Mouse (Mus musculus): Measurements from ENCODE around the gene Ice1. TPM values are rescaled to one million over a fixed set of nuclear protein-coding genes. Genes with fewer than 3 reads are reported as not detected.

Gene Ice1
- 18.2 and 19.5 TPM in 2 replicates for polyA plus RNA-seq (2014; fragmentation: Nextera tagmentation; extraction: Ambion mirVana)

DNA sequence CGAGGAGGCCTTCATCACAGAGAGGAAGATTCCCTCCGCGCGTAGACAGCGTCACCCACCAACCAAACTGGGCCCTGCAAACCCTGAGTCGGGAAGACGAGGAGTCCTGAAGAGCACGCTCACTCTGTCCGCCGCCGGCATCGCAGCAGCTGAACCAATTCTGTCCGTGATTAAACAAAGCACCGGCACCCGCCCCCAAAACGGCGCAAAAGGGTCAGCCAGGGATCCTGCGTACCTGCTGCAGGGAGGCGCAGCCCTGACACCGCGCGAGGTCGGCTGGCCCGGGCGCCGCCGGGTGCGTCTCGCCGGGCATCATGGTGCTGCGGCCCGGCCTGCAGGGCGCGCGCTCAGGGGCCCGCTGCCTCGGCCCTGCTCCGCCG is at the start of gene Ice1:
Gene Ice1, minus strand, starts transcription at position 353 of the 380 bp plus-strand sequence.
- H3K4me3 ChIP-seq (ENCODE audit: control insufficient read depth in 1 of 2, insufficient read depth in 1 of 2, low read depth in 1 of 2, low read length in 2 of 2): peak within 1 kb of the TSS; percentile 78 to 97
- peak; percentile 17; the same call in 1 of the 2 replicates for ATAC-seq (ENCODE audit: insufficient number of reproducible peaks, insufficient read depth, low FRiP score, low read depth)
- H3K27me3 ChIP-seq (ENCODE audit: control insufficient read depth, insufficient read depth, low read length): no peaks in the 10 kb centered on the region
- H3K4me1 ChIP-seq (ENCODE audit: control insufficient read depth in 2 of 2, insufficient read depth in 2 of 2, low read length in 2 of 2): peaks cover 13 to 27% of the 10 kb centered on the region in 2 experiments
- H3K27ac ChIP-seq (replicated peaks in 1 of 2; ENCODE audit: control insufficient read depth in 1 of 2, insufficient read depth in 1 of 2, low read depth in 2 of 2, low read length in 2 of 2): peak within 1 kb of the TSS; percentile 95 to 98
- H3K9ac ChIP-seq (ENCODE audit: low read length): peak within 1 kb of the TSS; percentile 92
- peak within 1 kb of the TSS; percentile 77 for H3K4me2 ChIP-seq (ENCODE audit: low read length)
- no peaks in the 10 kb centered on the region for H3K9me3 ChIP-seq (ENCODE audit: control insufficient read depth, low read length)
- under 1% methylated on average over 38 of the region's 39 CpGs for WGBS
- H3K36me3 ChIP-seq (ENCODE audit: control insufficient read depth, insufficient read depth, low read length): no peaks in the 10 kb centered on the region

GRCm38 (mm10) chr13:70685825-70686224 is 48.4 kb upstream of the Ice1 start:
- Histone ChIP-seq H3K9ac (ENCODE audit: low read length) (no peak overlapping the region), H3K9me3 (ENCODE audit: control insufficient read depth, low read length) (no peaks in the 10 kb centered on the region), H3K4me3 (ENCODE audit: control insufficient read depth in 1 of 2, insufficient read depth in 1 of 2, low read depth in 1 of 2, low read length in 2 of 2) (no peak overlapping the region), H3K4me1 (ENCODE audit: control insufficient read depth in 2 of 2, insufficient read depth in 2 of 2, low read length in 2 of 2) (peaks cover 0 to 5% of the 10 kb centered on the region in 2 experiments), H3K36me3 (ENCODE audit: control insufficient read depth, insufficient read depth, low read length) (no peaks in the 10 kb centered on the region), H3K27ac (replicated peaks in 1 of 2; ENCODE audit: control insufficient read depth in 1 of 2, insufficient read depth in 1 of 2, low read depth in 2 of 2, low read length in 2 of 2) (no peak overlapping the region), H3K4me2 (ENCODE audit: low read length) (no peak overlapping the region), H3K27me3 (ENCODE audit: control insufficient read depth, insufficient read depth, low read length) (no peaks in the 10 kb centered on the region)
- 51% methylated on average over 5 of the region's 5 CpGs for WGBS
- no peak for ATAC-seq (ENCODE audit: insufficient number of reproducible peaks, insufficient read depth, low FRiP score, low read depth)

- no peak for ATAC-seq (ENCODE audit: insufficient number of reproducible peaks, insufficient read depth, low FRiP score, low read depth)
- Histone ChIP-seq H3K27me3 (ENCODE audit: control insufficient read depth, insufficient read depth, low read length) (no peaks in the 10 kb centered on the region), H3K9me3 (ENCODE audit: control insufficient read depth, low read length) (no peaks in the 10 kb centered on the region), H3K4me2 (ENCODE audit: low read length) (no peak overlapping the region), H3K36me3 (ENCODE audit: control insufficient read depth, insufficient read depth, low read length) (no peaks in the 10 kb centered on the region), H3K4me1 (ENCODE audit: control insufficient read depth in 2 of 2, insufficient read depth in 2 of 2, low read length in 2 of 2) (peaks cover 0 to 5% of the 10 kb centered on the region in 2 experiments), H3K27ac (replicated peaks in 1 of 2; ENCODE audit: control insufficient read depth in 1 of 2, insufficient read depth in 1 of 2, low read depth in 2 of 2, low read length in 2 of 2) (no peak overlapping the region), H3K9ac (ENCODE audit: low read length) (no peak overlapping the region), H3K4me3 (ENCODE audit: control insufficient read depth in 1 of 2, insufficient read depth in 1 of 2, low read depth in 1 of 2, low read length in 2 of 2) (no peak overlapping the region)
- 75% methylated on average over 7 of the region's 7 CpGs for WGBS
Measured at GRCm38 (mm10) chr13:70684976-70685609, 47.7 kb upstream of the Ice1 start.

GRCm38 (mm10) chr13:70681411-70682183 is 44.2 kb upstream of the Ice1 start:
- Histone ChIP-seq H3K9me3 (ENCODE audit: control insufficient read depth, low read length) (no peaks in the 10 kb centered on the region), H3K4me1 (ENCODE audit: control insufficient read depth in 2 of 2, insufficient read depth in 2 of 2, low read length in 2 of 2) (no peaks in the 10 kb centered on the region; a peak in 2 of 4 replicates), H3K9ac (ENCODE audit: low read length) (no peak overlapping the region), H3K27ac (replicated peaks in 1 of 2; ENCODE audit: control insufficient read depth in 1 of 2, insufficient read depth in 1 of 2, low read depth in 2 of 2, low read length in 2 of 2) (no peak overlapping the region), H3K4me3 (ENCODE audit: control insufficient read depth in 1 of 2, insufficient read depth in 1 of 2, low read depth in 1 of 2, low read length in 2 of 2) (no peak overlapping the region), H3K4me2 (ENCODE audit: low read length) (no peak overlapping the region), H3K36me3 (ENCODE audit: control insufficient read depth, insufficient read depth, low read length) (no peaks in the 10 kb centered on the region), H3K27me3 (ENCODE audit: control insufficient read depth, insufficient read depth, low read length) (no peaks in the 10 kb centered on the region)
- ATAC-seq (ENCODE audit: insufficient number of reproducible peaks, insufficient read depth, low FRiP score, low read depth): no peak
- 82% methylated on average over 7 of the region's 7 CpGs for WGBS

DNA sequence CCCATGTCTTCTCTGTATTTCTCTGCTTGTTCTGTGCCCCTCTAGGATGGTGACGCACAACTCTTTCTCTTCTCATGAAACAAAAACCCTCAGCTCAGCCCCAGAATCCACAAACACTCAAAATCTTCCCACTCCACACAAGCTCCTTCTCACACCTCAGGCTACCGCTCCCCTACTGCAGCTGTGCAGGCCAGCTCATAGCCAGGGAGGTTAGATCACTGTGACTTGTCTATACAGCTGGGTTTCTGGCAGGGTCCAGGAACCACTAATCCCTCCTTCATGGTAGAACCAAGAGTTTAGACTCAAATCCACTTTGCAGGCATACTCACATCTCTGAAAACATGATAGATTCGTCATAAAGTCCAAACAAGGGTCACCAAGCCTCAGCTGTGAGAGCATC is 42.9 kb upstream of the Ice1 start:
- H3K4me2 ChIP-seq (ENCODE audit: low read length): no peak overlapping the region
- H3K9ac ChIP-seq (ENCODE audit: low read length): no peak overlapping the region
- H3K4me3 ChIP-seq (ENCODE audit: control insufficient read depth in 1 of 2, insufficient read depth in 1 of 2, low read depth in 1 of 2, low read length in 2 of 2): no peak overlapping the region
- no peak overlapping the region for H3K27ac ChIP-seq (replicated peaks in 1 of 2; ENCODE audit: control insufficient read depth in 1 of 2, insufficient read depth in 1 of 2, low read depth in 2 of 2, low read length in 2 of 2)
- no peak for ATAC-seq (ENCODE audit: insufficient number of reproducible peaks, insufficient read depth, low FRiP score, low read depth)
- H3K36me3 ChIP-seq (ENCODE audit: control insufficient read depth, insufficient read depth, low read length): no peaks in the 10 kb centered on the region
- H3K4me1 ChIP-seq (ENCODE audit: control insufficient read depth in 2 of 2, insufficient read depth in 2 of 2, low read length in 2 of 2): no peaks in the 10 kb centered on the region; a peak in 1 of 4 replicates
- WGBS: 81% methylated on average over 3 of the region's 3 CpGs
- no peaks in the 10 kb centered on the region for H3K9me3 ChIP-seq (ENCODE audit: control insufficient read depth, low read length)
- no peaks in the 10 kb centered on the region for H3K27me3 ChIP-seq (ENCODE audit: control insufficient read depth, insufficient read depth, low read length)

DNA sequence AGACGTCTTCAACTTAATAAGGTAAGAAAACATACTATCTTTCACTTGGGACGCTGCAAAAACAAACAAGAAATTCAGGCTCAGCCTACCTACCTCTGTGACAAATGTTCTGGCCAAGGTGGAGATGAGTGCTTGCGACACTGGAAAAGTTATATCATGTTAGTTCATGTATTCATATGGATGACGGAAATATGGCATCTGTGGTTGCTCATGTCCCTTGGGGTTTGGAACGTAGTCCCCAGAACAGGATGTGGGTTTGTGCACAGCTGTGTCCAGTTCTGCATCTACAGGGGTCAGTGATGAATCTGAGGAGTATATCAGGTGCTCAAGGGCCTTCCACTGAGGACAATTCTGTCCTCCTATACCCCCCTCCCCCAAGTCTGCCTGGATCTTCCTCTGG is 40.3 kb upstream of the Ice1 start:
- Histone ChIP-seq H3K4me3 (ENCODE audit: control insufficient read depth in 1 of 2, insufficient read depth in 1 of 2, low read depth in 1 of 2, low read length in 2 of 2) (no peak overlapping the region), H3K4me1 (ENCODE audit: control insufficient read depth in 2 of 2, insufficient read depth in 2 of 2, low read length in 2 of 2) (no peaks in the 10 kb centered on the region; a peak in 1 of 4 replicates), H3K9ac (ENCODE audit: low read length) (no peak overlapping the region), H3K27me3 (ENCODE audit: control insufficient read depth, insufficient read depth, low read length) (no peaks in the 10 kb centered on the region), H3K4me2 (ENCODE audit: low read length) (no peak overlapping the region), H3K9me3 (ENCODE audit: control insufficient read depth, low read length) (no peaks in the 10 kb centered on the region), H3K36me3 (ENCODE audit: control insufficient read depth, insufficient read depth, low read length) (no peaks in the 10 kb centered on the region), H3K27ac (replicated peaks in 1 of 2; ENCODE audit: control insufficient read depth in 1 of 2, insufficient read depth in 1 of 2, low read depth in 2 of 2, low read length in 2 of 2) (no peak overlapping the region)
- no peak for ATAC-seq (ENCODE audit: insufficient number of reproducible peaks, insufficient read depth, low FRiP score, low read depth)
- WGBS: 71% methylated on average over 5 of the region's 5 CpGs

GRCm38 (mm10) chr13:70676243-70677183 is 39.1 kb upstream of the Ice1 start:
- Histone ChIP-seq H3K4me2 (ENCODE audit: low read length) (no peak overlapping the region), H3K4me1 (ENCODE audit: control insufficient read depth in 2 of 2, insufficient read depth in 2 of 2, low read length in 2 of 2) (no peaks in the 10 kb centered on the region; a peak in 1 of 4 replicates), H3K4me3 (ENCODE audit: control insufficient read depth in 1 of 2, insufficient read depth in 1 of 2, low read depth in 1 of 2, low read length in 2 of 2) (no peak overlapping the region), H3K9me3 (ENCODE audit: control insufficient read depth, low read length) (no peaks in the 10 kb centered on the region), H3K9ac (ENCODE audit: low read length) (no peak overlapping the region), H3K36me3 (ENCODE audit: control insufficient read depth, insufficient read depth, low read length) (no peaks in the 10 kb centered on the region), H3K27ac (replicated peaks in 1 of 2; ENCODE audit: control insufficient read depth in 1 of 2, insufficient read depth in 1 of 2, low read depth in 2 of 2, low read length in 2 of 2) (no peak overlapping the region), H3K27me3 (ENCODE audit: control insufficient read depth, insufficient read depth, low read length) (no peaks in the 10 kb centered on the region)
- WGBS: 48% methylated on average over 20 of the region's 20 CpGs
- ATAC-seq (ENCODE audit: insufficient number of reproducible peaks, insufficient read depth, low FRiP score, low read depth): no peak
